Mouse (Mus musculus) T-helper 17 cell (primary cell): Measurements from ENCODE around the gene Leng8.

Source experiments
- in situ Hi-C, 2 experiments: fragments of 300-600 bp; cut with MboI, MseI; formaldehyde crosslinking; loops; 1 replicate in 1 of 2; 2 replicates in 1 of 2; pipeline ENCODE4 v1.15.1; 2025; ENCODE audit warnings: high pct_unique_total_duplicates in 2 of 2

Leng8 gene

DNA sequence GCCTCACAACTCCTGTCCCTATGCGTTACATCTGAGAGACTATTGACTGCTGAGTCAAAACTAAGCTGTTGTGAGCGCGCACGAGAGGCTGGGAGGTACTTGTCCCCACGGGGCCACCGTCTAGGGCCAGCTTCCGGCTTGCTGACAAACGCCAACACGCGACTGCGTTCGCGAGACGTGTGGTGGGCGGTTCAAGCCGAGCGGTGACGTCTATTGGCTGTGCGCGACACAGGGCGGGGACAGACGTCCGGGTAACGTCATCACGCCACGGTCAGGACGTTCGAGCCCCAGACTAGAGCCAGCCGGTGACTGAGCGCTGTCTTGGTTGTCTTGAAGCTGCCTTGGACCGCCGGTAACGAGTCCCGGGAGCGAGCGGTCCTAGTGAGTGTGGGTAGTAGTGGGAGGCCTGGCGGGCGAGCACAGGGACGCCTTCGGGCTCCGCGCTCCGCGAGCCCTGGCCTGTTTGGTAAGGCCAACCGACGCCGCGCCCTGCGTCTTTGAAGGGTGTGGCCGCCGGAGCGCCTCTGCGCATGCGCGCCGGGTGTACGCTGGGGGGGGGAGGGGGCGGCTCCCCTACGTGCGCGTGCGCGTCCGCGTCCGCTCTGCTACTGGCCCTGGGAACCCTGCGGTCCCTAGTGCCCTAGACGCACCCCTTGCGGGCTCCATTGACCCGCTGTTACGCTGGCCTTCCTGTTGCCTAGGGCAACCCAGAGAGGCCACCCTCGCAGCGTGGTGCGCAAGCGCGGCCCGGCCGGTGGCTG, at the start of gene Leng8:
Leng8 (plus strand) TSS at position 269 of the 761 bp plus-strand sequence.
- in situ Hi-C loops = loop anchor here in 1 of 2 experiments (25.0 kb wide), 1 partner anchor 950 kb away; the partner anchor contains the start of gene Epn1

DNA sequence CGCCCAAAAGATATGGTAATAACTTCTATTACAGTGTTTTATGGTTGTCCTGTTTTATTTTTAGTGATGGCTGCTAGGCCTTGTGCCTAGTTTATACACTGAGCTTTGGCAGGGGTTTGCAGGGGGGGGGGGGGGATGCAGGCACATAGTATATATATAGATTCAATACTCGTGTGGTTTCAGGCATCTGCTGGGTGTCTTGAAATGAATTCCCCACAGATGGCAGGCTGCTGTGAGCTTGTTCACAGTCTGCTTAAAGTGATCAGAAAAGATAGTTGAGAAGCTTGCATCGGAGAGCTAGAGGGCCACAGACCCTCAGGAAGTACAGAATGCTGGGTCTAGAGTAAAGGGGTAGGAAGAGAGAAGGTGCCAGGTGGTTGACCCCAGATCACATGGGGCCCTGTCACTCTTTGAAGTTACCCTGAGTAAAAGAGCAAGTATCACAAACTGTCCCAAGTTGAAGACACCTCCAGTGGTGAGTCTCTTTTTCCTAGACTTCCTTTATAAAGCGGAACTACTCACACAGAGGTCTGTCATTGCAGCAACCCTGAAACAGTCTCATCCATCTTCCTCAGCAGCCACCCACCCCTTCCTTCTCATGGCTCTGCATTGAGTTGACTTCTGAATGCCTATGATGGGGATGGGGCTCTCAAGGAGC, 49.5 kb upstream of the Leng8 start:
- in situ Hi-C loops = no loop called here

DNA sequence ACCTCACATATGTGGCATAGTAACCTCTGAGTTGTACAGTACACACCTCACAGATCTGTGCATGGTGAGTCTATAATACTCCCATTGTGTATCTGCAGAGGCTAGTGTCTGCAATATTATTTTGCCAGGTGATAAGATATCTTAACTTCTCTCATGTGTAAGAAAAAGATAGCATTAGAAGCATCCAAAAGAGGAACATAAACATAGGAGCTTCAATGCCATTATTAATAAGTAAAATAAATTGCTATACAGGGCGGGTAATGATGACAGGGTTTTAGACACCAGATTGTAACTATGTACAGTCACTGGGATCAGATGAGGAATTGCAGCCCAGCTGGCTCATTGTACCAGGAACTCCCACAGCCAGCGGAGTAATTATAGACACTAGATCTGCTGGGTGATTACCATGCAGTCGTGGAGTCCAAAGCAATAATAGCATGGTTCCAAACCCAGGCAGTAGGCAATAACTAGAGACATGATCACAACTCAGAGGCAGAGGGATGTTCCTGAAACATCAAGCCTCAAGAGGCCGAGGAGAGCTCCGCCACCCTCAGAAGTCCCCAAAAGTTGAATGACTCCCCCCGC, 48.9 kb upstream of the Leng8 start:
- in situ Hi-C loops = no loop called here

DNA sequence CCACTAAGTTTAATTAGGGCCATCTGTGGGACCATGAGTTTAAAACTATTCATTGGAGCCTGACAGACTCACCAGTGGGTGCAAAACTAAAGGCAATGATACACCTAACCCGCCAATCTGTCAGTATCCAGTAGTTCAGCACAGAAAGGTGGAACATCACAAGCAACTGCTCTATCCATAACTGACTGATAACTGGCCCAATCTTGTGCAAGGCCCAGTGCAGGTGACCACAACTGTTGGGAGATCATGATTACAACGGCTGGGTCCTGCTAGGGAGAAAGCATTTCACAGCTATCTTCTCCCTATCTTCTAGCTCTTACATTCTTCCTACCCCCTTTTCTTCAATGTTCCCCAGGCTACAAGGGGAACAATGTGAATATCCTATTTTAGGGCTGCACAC, 48.2 kb upstream of the Leng8 start:
- in situ Hi-C loops = no loop called here

DNA sequence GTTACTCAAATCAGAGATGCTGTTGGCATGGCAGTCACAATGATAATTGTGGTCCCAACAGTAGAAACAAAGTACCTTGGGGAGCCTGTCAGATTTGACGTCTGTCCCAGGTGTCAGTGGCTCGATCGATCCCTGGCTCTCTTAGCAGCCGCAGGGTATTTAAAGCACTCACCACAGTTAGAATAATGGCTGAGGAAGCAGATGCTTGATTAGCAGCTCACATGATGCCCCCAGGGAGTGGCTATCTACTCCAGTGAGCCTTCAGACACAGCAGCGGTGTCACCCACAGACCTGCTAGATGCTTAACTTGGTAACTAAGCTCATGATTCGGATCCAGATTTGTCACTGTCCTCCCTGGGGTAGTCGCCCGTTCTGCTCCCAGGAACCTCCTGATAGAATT, 45.7 kb upstream of the Leng8 start:
- in situ Hi-C loops = no loop called here

DNA sequence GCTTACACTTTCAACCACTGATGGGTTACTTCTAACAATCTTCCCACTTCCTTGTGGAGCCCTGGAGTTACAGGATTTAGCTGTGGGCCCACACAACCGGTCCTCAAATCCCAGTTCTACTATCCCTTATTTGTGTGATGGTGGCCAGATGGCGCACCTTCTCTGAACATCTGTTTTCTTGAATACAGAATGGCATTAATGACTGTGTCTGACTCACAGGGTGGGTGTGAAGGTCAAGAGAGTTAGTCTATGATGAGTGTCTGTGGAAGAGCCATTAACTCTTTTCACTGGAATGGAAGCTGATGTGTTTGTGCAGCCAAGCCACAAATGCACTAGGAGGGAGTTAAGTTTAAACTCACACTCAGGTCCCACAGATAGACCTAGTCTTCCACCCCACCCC, 38.5 kb upstream of the Leng8 start:
- in situ Hi-C loops = loop anchor here in 1 of 2 experiments (5.0 kb wide), 1 partner anchor 71 kb away; no protein-coding TSS in a partner anchor

DNA sequence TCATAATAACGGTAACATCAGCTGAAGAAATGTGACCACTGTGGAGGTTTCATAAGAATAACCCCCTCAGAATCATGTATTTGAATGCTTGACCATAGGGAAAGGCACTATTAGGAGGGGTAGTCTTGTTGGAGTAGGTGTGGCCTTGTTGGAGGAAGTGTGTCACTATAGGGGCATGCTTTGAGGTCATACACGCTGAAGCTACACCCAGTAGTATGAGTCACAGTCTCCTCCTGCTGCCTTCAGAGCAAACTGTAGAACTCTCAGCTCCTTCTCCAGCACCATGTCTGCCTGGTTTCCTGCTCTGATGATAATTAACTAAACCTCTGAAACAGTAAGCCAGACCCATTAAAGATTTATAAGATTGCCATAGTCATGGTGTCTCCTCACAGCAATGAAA, 38.0 kb upstream of the Leng8 start:
- in situ Hi-C loops = loop anchor here in 1 of 2 experiments (5.0 kb wide), 1 partner anchor 72 kb away; no protein-coding TSS in a partner anchor

DNA sequence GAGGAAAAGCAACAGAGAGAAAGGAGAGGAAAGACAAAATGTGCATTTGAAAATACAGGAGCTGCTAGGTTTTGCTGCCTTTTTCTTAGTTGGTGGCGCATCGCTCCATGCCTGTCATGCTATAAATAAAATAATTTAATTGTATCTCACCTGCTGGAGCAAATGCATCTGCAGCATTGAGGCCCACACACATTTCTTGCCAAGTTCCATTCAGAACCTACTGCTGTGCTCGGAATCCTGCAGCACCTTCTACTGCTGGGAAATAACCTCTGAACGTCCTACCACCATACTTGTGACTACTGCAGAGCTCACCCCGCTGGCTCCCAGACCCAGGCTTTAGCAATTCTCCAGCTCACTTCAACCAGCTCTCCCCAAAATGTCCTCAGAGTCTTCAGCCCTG, 35.7 kb upstream of the Leng8 start:
- in situ Hi-C loops = no loop called here

DNA sequence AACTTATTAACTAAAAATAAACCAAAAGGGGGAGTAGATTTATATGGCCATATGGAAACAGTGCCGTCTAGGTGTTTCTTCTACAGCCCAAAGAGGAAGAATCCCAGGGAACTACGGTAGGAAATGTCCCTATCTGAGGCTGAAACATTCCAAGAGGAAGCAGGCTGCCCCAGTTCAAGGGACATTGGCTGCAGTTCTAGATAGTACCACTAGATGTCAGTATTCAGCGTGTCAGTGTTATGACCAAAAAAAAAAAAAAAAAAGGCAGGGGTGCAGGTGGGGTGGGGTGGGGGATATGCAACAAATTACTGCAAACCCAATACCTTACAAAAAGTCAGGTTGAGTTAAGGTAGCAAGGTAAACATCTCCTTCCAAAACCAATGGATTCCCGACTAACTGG, 33.4 kb upstream of the Leng8 start:
- in situ Hi-C loops = no loop called here

DNA sequence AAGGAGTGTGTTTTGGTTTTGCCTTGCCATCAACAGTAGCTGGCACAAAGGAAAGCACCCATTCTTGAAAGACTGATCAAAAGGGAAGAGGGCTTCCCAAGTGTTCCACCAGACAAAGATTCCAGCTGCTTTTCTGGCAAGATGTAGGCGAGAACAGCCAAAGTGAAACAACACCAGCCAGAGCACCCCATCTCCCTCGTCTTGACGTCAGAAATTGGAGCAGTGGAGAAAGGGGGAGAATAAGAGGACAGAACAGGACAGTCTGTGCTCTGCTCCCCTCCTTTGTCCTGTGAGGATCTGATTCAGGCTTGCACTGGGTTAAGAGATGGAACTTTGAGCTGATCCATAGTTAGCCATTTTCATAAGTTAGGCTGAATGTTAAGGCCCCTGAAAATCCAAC, 25.1 kb upstream of the Leng8 start:
- in situ Hi-C loops = no loop called here

DNA sequence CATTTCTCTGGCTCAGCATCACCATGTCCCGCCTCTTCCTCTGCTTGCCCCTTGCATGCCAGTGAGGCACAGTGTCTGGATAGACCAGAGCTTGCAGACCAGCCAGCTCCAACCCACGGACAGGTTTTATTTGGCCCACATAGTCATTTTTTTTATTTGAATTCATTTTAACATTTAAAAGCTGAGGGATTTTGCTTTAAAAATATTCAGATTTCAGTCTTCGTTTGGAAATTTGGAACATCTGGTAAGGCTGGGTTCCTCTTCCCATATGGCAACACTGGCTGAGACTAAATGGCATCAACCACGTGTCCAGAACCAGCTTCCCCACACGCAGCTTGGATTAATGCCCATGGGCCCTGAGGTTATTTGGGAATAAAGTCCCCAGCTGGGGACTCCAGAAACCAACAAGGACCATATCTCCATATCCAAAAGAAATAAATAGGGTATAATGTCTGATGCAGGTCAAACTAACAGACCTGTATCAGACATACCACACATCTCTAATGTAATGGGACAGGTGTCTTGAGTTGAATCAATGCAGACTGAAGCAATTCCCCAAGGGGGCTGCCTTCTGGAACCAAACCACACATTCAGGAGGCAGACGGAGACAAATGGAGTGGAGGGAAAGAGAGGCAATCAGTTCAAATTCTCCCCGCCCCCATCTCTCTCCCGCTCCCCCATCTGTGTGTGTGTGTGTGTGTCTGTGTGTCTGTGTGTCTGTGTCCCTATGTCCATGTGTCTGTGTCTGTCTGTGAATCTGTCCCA, 19.6 kb upstream of the Leng8 start:
- in situ Hi-C loops = loop anchor here in 1 of 2 experiments (5.0 kb wide), 1 partner anchor 90 kb away; no protein-coding TSS in a partner anchor

DNA sequence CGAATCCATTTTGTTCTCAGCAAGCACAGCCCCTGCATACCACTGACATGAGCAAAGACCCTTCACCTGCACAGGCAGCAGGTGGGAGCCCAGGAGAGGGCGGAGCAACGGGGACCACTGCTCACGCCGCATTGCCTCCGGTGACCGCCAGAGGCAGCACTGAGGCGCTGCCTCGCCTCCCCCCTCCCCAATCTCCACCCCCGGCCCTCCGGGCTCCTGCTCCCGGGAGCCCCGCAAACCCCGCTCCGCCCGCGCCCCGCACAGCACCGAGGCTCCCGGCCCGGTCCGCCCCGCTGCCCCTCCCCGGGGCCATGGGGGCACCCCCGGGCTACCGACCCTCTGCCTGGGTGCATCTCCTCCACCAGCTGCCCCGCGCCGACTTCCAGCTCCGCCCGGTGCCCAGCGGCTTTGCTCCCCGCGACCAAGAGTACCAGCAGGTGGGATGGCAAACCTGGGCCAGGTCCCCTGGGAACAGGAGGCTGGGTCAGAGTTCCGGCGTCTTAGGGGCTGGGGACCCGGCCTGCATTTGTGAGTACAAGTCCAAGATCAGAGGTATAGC, 17.4 kb upstream of the Leng8 start, which contains the start of gene Ttyh1:
Ttyh1 (plus strand) TSS at position 65 of the 559 bp plus-strand sequence.
- in situ Hi-C loops = loop anchor here in 1 of 2 experiments (5.0 kb wide), 1 partner anchor 92 kb away; no protein-coding TSS in a partner anchor

DNA sequence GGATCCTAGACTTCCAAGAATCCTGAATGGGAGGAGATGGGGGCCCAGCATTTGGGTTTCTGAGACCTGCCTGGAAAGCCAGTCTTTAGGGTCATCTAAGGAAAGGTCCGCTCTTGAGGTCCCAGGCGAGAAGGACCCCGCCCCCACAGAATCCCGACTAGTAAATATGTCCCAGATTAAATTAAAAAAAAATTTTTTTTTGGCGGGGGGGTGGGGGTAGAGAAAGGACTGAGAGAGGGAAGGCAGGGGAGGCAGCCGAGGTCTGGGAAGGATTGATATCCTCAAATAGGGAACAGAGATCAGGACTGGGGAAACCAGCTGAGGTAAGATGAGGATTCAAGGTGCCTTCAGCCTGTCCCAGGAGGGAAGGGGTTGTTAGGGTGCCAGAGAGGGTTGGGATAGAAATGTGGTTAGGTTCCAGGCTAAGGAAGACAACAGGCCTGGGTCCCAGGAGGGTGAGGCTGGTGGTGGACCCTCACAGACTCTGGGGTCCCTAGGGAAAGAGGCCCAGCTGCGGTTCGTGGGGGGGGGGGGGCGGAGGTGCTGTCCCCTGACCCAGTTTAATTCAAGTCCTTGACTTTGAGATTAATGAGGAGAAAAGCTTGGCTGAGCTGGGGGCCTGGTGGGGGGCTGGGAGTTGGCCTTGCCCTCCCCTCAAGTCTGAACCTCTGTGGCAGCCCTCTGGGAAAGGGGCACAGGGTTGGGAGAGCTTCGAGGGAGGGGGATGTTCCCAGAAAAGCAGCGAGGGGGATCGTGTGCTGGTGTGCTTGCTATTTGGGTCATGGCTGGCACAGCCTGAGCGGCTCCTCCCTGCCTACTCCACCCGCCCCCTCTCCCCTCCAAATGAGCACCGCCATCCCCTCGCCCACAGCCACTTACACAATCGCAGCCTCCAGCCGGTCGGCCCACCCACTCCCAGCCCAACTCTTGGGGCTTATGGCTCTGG, 16.6 kb upstream of the Leng8 start:
- in situ Hi-C loops = loop anchor here in 1 of 2 experiments (5.0 kb wide), 1 partner anchor 93 kb away; no protein-coding TSS in a partner anchor

DNA sequence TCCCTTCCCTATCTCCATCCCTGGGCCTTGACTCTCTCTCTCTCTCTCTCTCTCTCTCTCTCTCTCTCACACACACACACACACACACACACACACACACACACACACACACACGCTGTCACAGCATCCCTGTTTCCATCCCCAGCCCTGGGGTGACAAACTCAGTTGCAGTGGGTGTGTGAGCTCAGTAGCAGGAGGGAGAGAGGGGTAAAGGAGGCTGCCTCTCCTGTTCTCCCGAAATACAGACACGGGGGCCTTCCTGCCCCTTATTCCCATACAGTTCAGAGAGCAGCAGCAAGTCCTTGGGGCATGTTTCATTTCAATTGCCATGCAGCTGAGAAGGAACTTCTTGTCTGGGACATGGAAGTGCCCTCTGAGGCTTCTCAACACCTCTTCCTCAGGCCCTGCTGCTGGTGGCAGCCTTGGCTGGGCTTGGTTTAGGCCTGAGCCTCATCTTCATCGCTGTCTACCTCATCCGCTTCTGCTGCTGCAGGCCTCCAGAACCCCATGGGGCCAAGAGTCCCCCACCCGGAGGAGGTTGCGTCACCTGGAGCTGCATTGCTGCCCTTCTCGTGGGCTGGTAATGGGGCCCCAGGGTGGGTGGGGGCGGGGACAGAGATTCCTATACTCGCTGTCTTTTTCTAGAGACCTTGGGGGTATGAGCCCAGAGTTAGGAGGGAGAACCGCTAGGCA, 14.6 kb upstream of the Leng8 start:
- in situ Hi-C loops = no loop called here

DNA sequence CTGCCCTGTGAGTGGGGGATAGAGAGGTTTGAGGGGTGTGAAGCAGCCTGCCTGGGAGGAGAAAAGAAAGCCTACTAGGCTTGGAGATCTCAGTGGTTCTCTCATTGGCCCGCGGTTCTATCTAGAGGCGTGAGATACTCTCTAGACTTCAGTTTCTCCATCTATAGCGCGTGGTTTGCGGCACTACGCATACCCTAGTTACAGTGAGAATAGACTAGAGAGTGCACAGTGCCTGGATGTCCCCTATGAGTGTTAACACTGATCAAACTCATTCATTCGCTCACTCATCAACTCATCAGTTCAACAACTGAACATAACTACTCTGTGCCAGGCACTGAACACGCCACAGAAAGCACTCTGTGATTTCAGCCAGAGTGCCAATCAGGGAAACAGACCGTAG, 14.1 kb upstream of the Leng8 start:
- in situ Hi-C loops = no loop called here

DNA sequence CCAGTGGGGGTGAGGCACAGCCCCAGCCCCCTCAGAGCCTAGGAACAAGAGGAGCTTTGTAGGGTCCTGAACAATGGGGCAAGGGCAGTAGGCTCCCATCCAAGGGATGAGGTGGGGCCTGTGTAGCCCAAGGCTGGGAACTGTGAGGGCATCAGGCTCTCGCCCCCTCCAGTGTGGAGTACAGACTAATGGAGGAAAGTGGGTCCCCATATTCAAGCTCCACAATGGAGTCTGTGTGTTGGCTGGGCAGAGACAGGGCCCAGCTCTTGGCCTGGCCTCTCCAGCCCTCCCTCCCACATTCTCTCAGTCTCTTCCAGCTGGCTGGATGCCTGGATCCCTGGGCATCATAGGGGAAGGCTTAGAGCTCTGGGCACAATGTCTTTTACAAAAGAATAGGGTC, 13.1 kb upstream of the Leng8 start:
- in situ Hi-C loops = no loop called here

DNA sequence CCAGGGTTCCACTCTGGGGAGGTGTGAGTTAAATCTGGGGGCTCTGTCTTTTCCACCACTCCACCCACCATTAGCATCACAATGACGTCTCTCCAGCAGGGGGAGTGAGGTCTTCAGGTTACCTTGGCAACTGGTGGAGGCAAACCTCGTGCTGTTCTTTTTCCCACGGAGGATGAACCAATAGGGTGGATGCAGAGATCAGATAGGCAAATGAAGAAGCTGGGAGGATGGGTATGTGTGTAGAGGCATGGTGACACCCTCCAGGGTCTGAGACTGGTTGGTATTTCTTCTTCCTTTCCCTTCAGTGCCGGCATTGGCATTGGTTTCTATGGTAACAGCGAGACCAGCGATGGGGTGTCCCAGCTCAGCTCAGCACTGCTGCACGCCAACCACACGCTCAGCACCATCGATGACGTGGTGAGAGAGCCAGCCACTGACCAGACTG, 12.5 kb upstream of the Leng8 start:
- in situ Hi-C loops = no loop called here

DNA sequence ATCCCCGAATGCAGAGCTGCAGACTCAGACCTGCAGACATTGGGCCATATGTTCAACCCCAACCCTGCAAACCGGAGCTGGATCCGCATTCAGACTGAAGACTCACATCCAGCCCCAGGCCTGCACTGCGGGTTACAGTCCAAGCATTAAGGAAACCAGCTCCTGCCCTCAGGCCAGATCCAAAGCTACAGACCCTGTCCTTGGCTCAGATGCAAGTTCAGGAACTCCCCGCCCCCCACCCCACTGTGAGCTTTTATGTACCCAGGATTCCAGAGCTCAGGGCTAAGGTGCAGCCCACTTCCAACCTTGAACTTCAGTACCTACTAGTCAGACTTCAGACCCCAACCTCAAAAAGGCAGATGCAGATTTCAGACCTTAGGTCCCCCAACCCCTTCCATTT, 12.0 kb upstream of the Leng8 start:
- in situ Hi-C loops = loop anchor here (5.0 to 25.0 kb wide), 3 partner anchors 307 to 962 kb away; partner anchors contain the start of gene Epn1 (in 1 of the 2)

DNA sequence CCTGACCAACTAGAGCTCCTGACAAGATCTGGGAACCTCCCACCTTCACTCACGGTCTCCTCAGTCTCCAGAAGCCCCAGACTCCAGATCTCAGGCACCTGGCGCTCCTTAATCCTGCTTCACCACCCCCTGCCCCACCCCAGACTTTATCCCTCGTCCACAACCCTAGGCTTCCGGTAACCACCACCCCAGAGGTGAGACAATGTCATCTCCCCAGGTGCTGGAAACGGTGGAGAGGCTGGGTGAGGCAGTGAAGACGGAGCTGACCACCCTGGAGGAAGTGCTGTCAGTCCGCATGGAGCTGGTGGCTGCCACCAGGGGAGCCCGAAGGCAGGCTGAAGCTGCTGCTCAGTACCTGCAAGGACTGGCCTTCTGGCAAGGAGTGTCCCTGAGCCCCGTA, 11.5 kb upstream of the Leng8 start:
- in situ Hi-C loops = loop anchor here (5.0 to 25.0 kb wide), 3 partner anchors 307 to 962 kb away; partner anchors contain the start of gene Epn1 (in 1 of the 2)
